Mouse (Mus musculus) erythroblast, adult 5-6 weeks (primary cell): Measurements from ENCODE around the gene Shpk. TPM values are rescaled to one million over a fixed set of nuclear protein-coding genes. Genes with fewer than 3 reads are reported as not detected.

ENCODE experiments used
- ATAC-seq: replicated peaks from 2 replicates; pipeline ENCODE4 v1.8.0; 2016; ENCODE audit warnings: moderate number of reproducible peaks, mild to moderate bottlenecking, moderate TSS enrichment, inconsistent platforms; ENCODE audit not compliant: poor library complexity, low FRiP score, severe bottlenecking
- total RNA-seq, 2 experiments: library from RNA; stranded (forward) in 1 of 2; stranded (reverse) in 1 of 2; fragments of 150-400 nt in 1 of 2; fragments of 200-764, 138-1000 nt in 1 of 2; gene quantifications; 2 replicates each; pipeline versions ENCODE4 v1.2.3 to v1.2.4; 2015 to 2017; ENCODE audit warnings: low replicate concordance in 2 of 2

Gene Shpk
- total RNA-seq (2015; ENCODE audit: low replicate concordance): 2.1 TPM in 1 of 2 replicates, not detected in the other
- 1.5 and 2.4 TPM in 2 replicates for total RNA-seq (2017; ENCODE audit: low replicate concordance)

DNA sequence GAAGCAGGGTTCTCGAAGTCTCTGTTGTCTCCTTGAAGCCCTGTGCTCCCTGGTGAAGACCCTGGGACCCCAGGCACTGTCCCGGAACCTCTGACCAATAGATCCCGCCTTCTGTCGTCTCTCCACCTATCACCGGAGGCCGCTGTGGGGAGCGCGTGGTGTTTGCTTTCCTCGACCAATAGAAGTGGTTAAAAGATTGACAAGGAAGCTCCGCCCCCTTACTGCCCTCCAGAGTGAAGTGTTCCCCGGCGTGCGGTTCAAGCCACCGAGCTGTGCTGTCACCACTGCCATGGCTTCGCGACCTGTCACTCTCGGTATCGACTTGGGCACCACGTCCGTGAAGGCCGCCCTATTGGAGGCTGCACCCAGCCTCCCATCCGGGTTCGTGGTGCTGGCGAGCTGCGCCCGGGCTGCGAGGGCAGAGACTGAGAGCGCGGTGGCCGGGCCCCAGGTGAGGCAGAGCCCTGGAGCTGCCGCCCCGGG is at the start of gene Shpk:
Gene Shpk (plus strand): TSS at position 231 of the 483 bp plus-strand sequence.
- peak; percentile 96 for ATAC-seq

DNA sequence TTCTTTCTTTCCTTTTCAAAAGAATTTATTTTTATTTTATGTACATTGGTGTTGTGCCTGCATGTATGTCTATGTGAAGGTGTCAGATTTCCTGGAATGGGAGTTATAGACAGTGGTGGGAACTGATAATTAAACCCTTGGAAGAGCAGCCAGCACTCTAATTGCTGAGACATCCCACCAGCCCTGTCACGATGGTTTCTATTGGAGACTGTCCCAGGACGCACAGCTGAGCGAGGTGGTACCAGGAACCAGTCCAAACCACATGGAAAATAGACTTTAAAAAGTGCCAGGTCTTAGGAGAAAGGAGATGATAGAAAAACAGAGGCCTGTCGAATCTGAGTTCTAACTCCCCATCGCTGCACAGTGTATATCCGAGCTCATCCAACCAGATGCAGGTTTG is 44.2 kb upstream of the Shpk start:
- no peak for ATAC-seq

DNA sequence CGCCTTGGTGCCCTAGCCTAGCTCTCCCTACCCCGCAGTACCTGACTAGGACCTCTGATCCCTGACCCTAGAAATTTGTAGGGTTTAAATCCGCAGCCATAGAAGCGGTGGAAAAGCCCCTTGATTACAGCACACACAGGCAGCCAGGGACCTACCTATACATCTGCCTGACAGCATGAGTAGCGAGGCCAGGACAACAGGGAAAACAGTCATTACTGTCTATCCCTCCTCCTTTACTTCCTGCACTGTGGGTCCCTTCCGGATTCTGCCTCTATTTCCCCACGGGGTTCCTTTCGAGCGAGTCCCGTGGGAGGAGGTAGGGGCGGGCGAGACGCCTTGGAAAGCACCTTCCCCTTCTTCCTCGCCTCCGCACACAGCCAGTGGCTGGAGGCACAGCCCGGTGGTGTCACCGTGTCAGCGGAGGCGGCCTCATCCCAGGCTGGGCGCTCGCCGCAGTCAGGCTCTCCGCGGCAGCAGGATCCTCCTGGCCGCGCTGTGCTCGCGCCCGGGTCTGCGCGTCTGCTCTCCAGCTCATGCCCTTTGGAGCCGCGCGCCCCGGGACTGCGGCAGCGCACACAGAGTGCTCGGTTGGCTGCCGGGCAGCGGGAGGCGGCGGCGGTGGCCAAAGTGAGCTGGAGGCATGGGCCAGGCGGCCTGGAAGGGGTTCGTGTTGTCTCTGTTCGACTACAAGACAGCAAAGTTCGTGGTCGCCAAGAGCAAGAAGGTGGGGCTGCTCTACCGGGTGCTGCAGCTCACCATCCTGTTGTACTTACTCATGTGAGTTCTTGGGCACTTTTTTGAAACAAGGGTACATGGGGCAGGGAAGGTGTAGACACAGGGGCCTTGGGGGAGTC is 39.1 kb upstream of the Shpk start, which contains the start of gene P2rx5:
Gene P2rx5 (plus strand): TSS at position 465 of the 854 bp plus-strand sequence.
- no peak for ATAC-seq

DNA sequence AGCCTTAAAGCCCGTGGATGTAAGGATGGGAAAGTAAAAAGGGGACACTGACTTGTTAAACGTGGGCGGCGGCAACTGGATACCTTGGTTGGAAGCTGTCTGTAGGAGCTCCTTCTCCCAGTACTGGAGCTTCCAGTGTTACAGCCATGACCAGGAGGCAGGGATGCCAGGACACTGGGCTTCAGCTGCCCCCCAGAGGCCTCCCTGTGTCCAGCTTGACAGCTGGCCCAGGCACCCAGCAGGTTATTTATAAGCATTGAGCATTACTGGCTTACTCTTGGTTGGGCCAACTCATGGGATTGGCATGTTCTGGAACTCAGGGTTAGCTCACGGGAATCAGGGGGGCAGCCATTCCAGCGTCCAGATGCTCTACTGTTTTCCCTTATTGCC is 38.5 kb upstream of the Shpk start:
- no peak for ATAC-seq

DNA sequence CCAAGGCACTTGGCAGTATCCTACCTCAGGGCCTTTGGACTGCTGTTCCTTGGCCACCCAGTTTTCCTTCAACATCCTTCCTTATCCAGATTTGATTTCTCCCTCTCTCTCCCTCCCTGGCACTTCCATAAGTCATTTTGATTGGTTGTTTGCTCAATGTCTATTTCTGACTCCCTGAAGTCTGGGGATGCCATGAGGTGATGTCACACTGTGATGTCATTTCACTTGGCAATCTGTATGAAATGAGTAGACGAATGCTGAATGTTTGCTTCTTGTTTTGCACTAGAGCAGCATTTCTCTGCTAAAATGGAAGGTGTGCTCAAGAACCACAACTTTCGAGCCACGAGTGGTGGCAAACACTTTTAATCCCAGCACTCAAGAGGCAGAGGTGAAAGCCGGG is 37.6 kb upstream of the Shpk start:
- no peak for ATAC-seq

DNA sequence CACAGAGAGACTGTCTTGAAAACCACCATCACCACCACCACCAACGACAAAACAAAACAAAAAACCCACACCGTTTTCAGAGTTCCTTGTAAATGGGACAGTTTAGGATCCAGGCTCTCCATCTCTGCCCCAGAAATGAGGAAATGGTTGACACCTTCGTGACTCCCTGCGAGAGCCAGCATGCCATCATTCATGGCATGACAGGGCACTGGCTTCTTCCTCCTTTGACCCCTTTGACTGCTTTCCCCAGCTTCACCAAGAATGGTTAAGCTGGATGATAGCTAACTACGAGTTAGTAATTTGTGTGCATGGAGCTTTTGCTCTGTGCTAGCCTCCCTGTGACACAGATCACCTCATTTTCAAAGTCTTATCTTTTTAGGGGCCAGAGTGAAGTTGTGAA is 37.0 kb upstream of the Shpk start:
- no peak for ATAC-seq

DNA sequence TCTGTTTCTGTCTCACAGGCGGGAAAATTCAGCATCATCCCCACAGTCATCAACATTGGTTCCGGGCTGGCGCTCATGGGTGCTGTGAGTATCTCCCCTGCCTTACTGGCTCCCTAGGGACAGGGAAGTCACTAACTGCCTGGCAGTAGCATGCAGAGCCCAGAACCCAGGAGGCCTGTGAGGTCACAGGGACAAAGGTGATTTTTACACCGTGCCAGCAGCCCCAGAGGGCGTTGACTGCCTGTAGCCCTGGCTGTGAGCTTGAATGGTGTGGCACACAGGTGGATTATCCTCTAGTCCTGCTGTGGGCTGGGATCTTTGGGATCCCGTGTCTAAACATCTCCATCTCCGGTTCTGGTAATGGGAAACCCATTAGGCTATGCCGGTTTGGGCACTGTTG is 31.2 kb upstream of the Shpk start:
- ATAC-seq: no peak

DNA sequence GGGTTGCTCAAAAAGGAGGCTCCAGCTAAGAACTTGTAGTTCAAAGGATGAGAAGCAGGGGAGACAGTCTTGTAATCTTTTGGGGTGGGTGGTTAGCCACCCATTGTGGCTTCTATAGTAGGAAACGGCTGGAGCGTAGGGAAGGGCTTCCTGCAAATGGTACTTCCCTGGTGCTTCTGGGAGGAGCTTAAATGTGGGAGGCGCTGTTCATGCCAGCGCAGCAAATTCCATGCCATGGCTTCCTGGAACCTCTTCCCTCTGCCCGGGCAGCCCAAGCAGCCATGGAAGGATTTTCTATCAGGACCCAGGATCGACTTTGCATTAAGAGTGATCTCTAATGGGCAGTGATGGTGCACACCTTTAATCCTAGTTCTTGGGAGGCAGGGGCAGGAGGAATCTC is 30.7 kb upstream of the Shpk start:
- no peak for ATAC-seq

DNA sequence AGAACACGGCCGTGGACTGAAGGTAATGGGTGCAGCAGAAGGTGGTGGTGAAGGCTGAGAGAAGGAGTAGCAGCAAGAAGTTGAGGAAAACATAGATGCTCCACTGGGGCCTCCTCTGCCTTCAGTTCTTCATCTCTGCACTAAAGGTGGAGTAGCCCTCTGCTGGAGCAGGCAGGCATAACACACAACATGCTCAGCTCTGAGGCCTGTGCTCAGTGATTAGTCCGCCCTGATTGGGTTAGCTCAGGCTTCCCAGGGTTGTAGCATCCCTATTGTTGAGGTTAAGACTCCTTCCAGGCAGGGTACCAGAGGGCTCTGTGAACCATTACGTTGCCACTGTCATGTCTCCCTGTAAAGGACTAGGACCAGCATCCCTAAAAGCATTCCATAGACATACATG is 30.0 kb upstream of the Shpk start:
- ATAC-seq: peak; percentile 80

DNA sequence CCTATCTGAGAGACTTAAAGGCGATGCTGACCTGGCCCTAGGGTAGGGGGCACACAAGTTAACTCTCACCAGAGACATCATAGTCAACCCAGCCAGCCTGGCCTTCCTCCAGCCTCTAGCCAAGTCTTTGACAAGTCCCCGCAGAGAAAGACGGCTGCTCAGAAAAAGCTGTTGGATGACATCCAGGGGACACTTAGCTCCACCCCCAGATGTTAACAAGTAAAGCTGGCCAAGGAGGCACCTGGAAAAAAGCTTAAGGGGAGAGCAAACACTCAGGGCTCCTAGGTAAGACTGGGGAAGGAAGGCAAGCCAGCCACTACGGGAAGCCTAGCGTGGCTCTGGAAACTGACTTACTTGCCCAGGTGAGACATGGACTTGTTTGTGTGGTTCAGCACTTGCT is 27.1 kb upstream of the Shpk start:
- no peak for ATAC-seq

DNA sequence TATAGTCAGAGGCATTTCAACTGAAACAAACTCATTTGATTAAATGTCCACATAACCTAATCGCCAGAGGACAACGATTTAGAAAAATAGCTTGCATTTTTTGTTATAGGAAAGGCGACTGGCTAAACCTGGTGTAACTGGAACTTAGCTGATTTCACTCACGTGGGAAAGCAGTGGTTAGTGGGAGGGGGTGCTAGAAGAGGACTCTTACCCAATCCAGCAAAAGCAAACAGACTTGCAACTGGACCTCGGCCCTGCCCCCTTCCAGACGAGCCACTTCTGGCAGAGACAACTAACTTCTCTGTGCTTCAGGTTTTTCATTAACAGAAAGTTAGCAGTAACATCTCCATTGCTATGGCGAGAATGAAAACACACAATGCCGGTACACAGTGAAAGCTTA is 23.6 kb upstream of the Shpk start:
- no peak for ATAC-seq

DNA sequence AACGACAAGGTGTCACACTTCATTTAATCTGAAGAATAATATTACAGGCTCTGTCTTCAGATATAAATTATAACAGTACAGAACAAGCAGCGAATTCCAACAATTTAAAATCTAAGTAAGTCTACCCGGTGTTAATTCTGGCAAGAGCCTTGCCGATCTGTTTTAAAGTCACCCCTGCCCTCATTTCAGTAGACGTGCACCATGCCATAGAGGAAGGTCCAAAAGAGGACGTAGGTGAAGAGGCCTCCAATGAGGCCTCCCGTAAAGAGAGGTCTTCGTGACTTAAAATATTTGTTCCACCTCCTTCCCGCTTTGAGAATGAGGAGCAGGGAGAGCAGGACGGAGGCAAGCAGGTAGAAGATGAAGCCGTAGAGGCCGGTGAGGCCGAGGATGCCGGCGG is 23.1 kb upstream of the Shpk start:
- ATAC-seq: no peak

DNA sequence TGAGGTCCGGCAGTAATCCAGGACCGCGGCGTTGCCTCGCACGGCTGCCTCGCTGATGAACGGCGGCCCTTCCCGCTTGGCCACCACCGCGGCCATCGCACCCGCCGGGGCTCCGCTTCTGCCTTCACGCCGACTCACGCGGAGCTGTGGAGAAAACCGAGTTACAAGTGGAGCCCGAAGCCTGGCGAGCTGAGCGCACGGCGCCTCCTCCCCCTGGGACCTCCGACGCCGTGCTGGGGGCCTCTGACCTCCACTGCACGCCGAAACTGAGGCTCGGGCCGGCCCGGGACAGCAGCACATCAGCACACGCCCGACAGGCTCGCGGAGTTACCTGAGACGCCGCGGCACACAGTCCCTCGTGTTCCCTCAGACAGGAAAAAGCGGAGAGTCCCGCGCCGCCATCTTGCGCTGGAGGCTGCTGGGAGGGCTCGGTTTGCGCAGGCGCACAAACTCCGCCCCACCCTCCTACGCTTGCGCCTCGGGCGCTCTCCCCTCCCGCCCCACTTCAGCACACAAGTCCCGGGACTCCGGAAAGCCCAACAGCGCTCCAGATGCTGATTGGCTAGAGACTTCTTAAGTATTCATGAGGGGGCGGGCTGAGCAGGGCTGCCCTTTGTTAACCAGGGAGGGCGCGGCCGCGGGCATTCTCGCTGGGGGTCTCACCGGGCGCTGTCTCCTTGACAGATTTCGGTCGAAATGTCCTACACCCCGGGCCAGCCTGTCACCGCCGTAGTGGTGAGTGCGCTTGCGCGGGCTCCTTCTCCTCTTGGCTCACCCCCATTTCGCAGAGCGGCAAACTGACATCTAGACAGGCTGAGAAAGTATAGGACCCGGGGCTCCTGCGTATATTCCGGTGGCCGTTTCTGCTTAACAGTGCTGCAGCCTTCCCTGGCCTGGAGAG is 22.4 kb upstream of the Shpk start, which contains the start of the genes Emc6 and Tax1bp3:
Gene Emc6 (minus strand): TSS at position 430 of the 901 bp plus-strand sequence.
Gene Tax1bp3 (plus strand): TSS at position 476 of the 901 bp plus-strand sequence.
- peak; percentile 96 for ATAC-seq

DNA sequence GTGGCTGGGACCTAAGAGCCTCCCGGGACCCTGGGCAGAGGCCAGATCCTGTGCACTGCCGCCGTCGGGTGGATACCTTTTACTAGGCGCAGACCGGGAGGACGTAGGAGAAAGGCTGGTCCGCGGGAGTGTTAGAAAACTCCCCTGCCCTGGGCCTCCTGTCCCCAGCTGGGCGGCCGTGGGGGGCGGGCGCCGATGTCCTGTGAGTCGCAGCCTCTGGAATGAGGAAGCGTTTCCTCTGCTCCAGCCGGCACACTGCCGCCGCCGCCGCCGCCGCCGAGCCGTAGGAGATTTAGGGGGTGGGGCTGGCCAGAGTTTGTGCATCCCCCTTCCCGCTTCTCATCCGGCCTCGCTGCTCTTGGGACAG is 21.8 kb upstream of the Shpk start:
- peak; percentile 38 for ATAC-seq

DNA sequence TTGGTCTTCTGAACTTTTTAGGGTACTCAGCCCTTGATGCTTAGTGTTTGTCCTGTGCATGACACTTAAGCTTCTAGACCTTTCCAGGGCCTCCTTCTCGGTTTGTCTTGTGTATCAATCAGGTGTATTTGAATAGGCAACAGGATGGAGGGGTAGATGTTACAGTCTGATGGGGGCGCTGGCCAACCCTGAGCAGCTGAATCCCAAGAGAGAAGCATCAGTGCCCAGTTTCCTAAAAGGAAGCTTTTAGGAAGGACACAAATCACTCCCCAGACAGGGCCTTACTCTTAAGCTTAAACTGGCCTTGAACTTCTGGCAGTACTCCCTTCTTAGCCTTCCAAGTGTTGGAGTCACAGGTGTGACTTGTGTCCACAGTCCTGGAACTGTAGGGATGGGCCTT is 21.4 kb upstream of the Shpk start:
- no peak for ATAC-seq

DNA sequence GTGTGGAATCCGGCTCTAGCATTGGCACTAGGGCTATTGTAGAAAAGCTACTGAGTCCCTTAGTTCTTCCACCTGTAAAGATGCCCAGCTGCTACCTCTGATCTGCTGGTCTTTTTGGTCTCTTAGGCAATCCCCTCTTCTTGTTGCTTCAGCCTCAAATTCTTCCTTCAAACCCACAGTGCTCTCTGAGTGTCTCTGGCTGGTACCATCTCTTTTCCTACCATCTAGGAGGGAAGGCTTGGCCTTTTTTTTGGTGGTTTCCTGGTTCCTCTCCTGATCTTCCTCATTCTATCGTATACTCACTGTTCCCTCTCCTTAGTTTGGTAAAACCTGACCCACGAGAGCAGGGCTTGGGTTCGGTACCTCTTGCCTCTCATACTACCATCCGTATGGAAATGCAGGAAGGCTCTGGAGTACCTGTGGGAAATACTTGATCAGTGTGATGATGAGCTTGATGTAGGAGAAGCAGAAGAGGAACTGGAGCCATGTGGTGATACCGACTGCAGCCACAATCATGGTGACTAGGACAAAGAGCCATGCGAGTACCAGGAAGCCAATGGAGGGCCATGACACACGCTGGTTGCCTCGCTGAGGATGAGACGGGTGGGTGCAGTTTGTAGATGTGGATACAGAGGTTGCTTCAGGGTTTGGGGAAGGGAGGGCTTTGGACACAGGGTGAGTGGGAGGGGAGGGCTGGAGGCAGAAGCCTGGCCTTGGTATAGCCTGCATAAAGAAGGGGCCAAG is 13.2 kb upstream of the Shpk start:
- ATAC-seq: no peak

DNA sequence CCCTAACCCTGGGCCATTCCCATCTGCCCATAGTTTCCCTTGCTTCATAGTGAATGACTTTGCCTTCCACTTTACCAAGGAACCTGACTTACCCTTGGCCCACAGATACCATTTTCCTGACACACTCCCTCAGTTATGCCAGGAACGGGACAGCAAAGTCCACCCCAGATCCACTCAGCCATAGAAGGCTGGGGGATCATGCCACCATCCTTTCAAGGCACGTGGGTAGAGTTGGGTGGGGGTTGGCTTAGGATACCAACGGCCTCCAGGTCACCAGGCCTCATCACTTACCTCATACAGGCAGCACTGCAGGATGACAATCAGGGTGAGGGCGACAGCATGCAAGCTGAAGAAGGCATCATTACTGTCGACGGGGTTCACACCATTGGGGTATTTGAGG is 12.0 kb upstream of the Shpk start:
- ATAC-seq: no peak

DNA sequence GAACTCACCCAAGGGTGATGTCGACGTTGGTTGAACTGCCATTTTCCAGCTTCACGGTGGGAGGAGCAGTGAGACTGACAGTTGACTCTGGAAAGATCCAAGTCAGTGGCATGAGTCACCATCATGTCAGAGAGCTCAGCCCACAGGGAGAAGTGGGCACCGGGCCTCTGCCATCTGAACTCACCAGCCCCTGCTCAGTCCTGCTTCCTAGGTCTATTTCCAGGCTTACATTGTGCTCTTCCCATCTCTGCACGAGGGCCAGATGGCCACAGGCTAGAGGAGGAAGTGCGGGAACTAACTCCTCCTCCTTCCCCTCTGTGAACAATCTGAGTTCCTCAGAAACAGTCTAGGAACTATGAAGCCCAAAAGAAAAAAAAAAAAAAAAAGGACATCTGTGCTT is 6.2 kb upstream of the Shpk start:
- no peak for ATAC-seq

DNA sequence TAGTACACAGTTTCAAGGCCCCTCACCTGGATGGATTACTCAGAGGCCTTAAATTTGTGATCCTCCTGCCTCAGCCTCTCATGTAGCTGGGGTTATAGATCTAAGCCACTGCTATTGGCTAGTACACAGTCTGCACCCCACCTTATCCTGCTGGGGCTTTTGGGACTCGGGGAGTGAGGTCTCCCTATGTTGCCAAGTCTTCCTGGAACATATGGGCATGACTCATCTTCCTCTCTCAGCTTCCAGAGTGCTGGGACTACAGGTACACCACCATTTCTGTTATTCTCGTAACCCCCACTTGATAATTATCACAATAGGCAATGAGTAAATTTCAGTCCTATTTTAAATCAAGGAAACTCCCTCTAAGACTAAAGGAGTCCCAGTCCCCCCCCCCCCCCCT is 4.8 kb upstream of the Shpk start:
- ATAC-seq: no peak

DNA sequence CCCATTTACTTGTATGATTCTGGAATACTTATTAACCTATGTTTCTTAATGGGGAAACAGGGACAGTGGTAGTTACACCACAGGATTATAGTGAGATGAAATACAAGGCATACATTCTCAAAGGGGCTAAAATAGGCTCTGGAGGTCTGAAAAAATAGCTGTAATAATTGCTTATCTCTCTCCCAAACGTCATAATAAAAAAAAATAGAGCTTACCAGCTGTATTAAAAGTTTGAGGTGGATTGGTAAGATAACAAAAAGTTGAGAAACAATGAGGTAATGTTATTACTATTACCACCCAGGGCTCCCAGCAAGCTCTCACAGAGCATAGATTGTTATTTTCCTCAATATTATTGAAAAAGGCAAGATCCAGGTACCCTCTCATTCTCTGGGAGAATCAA is 1.1 kb upstream of the Shpk start:
- ATAC-seq: no peak
